Mouse (Mus musculus) liver, embryonic 12.5 days (tissue): Measurements from ENCODE around the gene Cntfr. TPM values are rescaled to one million over a fixed set of nuclear protein-coding genes. Genes with fewer than 3 reads are reported as not detected.
"Not testable (repeated sequence)": the region's sequence is repeated elsewhere in the genome, so short reads cannot be mapped to it uniquely, and the experiment has no call there.

Source experiments
- ATAC-seq: fragments of 200-750 bp; cut with Nextera tagmentation; 2 replicates; pipeline ENCODE4 v1.8.0; 2017; ENCODE audit warnings: moderate number of reproducible peaks, mild to moderate bottlenecking, moderate library complexity
- H3K27ac ChIP-seq: fragments of 300-500 bp; sonication (generic); 2 replicates; pipeline ENCODE4 v1.5.1; 2016; ENCODE audit warnings: mild to moderate bottlenecking
- H3K27me3 ChIP-seq: fragments of 300-500 bp; sonication (generic); replicated peaks from 2 replicates; pipeline ENCODE4 v1.6.1; 2016; ENCODE audit warnings: mild to moderate bottlenecking, moderate library complexity
- H3K36me3 ChIP-seq: fragments of 300-500 bp; sonication (generic); 2 replicates; pipeline ENCODE4 v1.6.1; 2016; ENCODE audit warnings: mild to moderate bottlenecking, moderate library complexity
- H3K4me1 ChIP-seq: fragments of 300-500 bp; sonication (generic); 2 replicates; pipeline ENCODE4 v1.6.1; 2016
- H3K4me2 ChIP-seq: fragments of 300-500 bp; sonication (generic); 2 replicates; pipeline ENCODE4 v1.6.1; 2016; ENCODE audit warnings: mild to moderate bottlenecking, moderate library complexity
- H3K4me3 ChIP-seq: fragments of 300-500 bp; sonication (generic); 2 replicates; pipeline ENCODE4 v1.5.1; 2016; ENCODE audit warnings: mild to moderate bottlenecking, moderate library complexity
- H3K9ac ChIP-seq: fragments of 300-500 bp; sonication (generic); 2 replicates; pipeline ENCODE4 v1.6.1; 2016; ENCODE audit warnings: mild to moderate bottlenecking, moderate library complexity
- H3K9me3 ChIP-seq: fragments of 300-500 bp; sonication (generic); replicated peaks from 2 replicates; pipeline ENCODE4 v1.6.1; 2016; ENCODE audit warnings: mild to moderate bottlenecking, moderate library complexity
- WGBS: fragments of 180-500 bp; shearing (Covaris S2); methylation state at CpG from one replicate; pipeline ENCODE4 v1.1.7; 2016; ENCODE audit not compliant: insufficient replicate concordance; 5-methylcytosine and 5-hydroxymethylcytosine counted together
- polyA plus RNA-seq: library from polyadenylated mRNA; unstranded; fragments of >200 nt; fragmentation: Nextera tagmentation; extraction: Ambion mirVana; gene quantifications from 2 replicates; pipeline ENCODE4 v1.2.1, GENCODE M21; 2016

Cntfr gene
- polyA plus RNA-seq, 1 experiment from 2014 or later = 1.4 TPM

DNA sequence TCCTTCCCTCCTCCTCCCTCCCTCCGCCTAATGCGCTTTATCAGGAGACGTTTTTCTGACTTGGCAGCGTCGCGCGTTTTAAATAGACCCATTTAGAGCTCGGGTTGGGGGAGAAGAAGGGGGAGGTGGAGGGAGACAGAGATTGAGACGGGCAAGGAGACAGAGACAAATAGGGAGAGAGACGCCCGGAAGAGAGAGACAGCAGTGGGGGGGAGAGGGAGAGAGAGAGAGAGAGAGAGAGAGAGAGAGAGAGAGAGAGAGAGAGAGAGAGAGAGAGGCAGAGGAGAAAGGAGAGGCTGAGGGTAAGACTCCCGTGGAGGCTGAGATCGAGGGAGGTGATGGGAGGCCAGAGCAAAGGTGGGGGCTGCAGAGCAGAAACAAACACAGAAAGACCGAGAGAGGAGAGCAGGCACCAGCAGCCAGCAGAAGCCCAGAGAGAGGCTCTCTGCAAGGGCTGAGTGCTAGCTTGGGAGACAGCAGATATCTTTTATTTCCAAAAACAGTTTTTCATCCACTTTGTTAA, 11.9 kb downstream of the Cntfr start:
- H3K9me3 ChIP-seq, H3K4me2 ChIP-seq, H3K27ac ChIP-seq, H3K36me3 ChIP-seq, H3K9ac ChIP-seq, ATAC-seq, H3K4me1 ChIP-seq, H3K4me3 ChIP-seq: not testable (repeated sequence)
- under 1% methylated on average over 14 of the region's 14 CpGs for WGBS
- peaks cover 54% of the 10 kb centered on the region for H3K27me3 ChIP-seq

DNA sequence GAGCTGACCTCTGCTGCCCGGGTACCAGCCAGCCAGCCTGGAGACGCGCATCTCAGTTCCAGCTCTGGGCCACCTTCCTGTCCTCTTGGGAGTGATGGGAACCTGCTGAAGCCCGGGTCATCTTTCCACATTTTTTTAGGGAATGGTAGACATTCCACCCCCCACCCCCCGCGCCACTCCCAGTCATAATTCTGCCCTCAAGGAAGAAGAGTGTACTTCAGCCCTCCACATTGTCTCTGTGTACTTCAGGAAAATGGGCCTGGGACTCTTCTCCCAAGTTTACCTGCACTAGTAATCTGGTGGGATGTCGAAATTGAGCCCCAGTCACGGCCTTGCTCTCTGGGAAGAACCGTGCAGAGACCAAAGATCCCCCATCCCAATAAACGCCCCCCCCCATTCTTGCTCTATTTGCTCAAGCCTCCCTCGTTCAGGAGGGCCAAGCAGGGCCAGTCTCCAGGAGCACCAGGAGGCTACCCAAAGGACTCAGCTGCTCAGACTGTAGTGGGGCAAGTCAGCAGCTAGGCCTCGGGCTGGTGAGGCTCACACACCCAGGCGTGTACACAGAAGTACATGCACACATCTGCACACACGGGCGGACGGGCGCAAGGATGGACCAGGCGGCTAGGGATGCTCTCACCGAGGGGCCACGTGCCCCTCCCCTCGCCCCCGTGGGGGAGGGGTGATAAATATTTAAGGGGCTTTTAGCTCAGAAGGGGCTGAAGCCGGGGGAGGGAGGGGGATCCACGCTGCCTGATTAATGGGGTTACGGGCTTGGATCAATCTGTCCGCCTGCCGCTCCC, 12.6 kb downstream of the Cntfr start:
- H3K9me3 ChIP-seq, ATAC-seq, H3K27ac ChIP-seq, H3K4me3 ChIP-seq, H3K9ac ChIP-seq, H3K36me3 ChIP-seq, H3K4me1 ChIP-seq: not testable (repeated sequence)
- peaks cover 61% of the 10 kb centered on the region for H3K27me3 ChIP-seq
- 6% methylated on average over 24 of the region's 27 CpGs for WGBS
- peak overlapping the region; percentile 16; the same call in 1 of the 2 replicates for H3K4me2 ChIP-seq

DNA sequence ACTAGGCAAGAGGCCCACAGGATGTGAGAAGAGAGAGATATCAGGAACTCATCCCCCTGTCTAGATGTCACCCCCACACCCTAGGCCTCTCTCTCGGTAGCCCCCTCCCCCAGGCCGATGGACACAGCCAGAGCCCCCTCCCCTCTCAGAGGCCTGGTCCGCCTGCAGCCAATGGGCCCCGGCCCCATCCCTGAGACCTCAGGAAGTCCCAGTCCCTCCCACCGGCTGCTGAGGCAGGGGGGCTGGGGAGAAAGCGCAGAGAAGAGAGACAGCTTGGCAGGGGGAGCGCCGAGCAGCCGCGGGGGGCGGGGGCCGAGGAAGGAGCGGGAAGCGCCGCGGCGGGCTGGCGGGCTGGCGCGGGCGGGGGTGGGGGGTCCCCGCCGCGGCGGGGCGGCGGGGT, 13.6 kb downstream of the Cntfr start:
- not testable (repeated sequence) for H3K27ac ChIP-seq, H3K4me2 ChIP-seq, H3K4me1 ChIP-seq, H3K36me3 ChIP-seq, H3K4me3 ChIP-seq, ATAC-seq, H3K9me3 ChIP-seq, H3K9ac ChIP-seq
- H3K27me3 ChIP-seq = peaks cover 71% of the 10 kb centered on the region
- WGBS = 3% methylated on average over 6 of the region's 27 CpGs

DNA sequence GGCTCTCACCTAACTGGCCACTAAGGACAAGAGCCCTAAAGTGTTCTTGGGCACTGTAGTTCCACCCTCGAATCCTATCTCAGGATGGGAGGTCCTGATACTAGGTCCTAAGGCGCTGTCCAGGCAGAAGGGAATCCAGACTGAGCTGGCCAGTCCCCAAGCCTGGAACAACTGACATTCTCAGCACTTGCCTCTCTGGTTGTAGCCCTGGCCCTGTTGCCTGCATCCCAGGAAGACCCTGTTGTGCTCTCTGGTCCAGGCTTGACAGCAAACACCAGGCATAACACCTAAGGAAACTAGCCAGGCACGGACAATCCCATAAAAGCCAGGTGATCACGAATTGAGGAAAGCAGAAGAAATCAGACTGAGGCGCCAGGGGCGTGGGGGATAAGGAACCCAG, 14.1 kb downstream of the Cntfr start:
- Histone ChIP-seq H3K4me3 (no peak overlapping the region), H3K9ac (no peak overlapping the region), H3K27me3 (peaks cover 74% of the 10 kb centered on the region), H3K4me1 (peaks cover 3% of the 10 kb centered on the region; the same call in 1 of the 2 replicates), H3K4me2 (no peak overlapping the region), H3K9me3 (no peaks in the 10 kb centered on the region), H3K27ac (no peak overlapping the region), H3K36me3 (no peaks in the 10 kb centered on the region)
- WGBS = 12% methylated on average over 6 of the region's 6 CpGs
- ATAC-seq = no peak

DNA sequence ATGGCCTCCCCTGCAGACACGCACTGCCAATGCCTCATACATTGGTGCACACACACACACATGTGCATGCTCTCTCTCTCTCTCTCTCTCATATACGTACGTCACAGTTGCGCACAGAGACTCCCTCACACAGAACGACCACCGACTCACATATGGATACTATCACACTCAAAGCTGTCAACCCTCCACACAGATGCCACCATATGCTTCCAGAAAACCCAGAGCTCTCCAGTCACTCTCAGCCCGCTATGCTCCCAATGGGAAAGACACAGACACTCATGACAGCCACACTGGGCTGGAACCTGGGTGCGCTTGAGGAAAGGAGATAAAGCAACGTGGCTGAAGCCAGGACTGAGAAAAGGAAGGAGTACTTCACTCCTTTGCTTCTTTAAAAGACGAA, 14.9 kb downstream of the Cntfr start:
- Histone ChIP-seq H3K36me3 (no peaks in the 10 kb centered on the region), H3K27me3 (peaks cover 83% of the 10 kb centered on the region), H3K27ac (no peak overlapping the region), H3K4me3 (no peak overlapping the region), H3K9me3 (no peaks in the 10 kb centered on the region), H3K9ac (no peak overlapping the region), H3K4me1 (peaks cover 3% of the 10 kb centered on the region; the same call in 1 of the 2 replicates), H3K4me2 (no peak overlapping the region)
- ATAC-seq = no peak
- 70% methylated on average over 10 of the region's 10 CpGs for whole genome bisulfite sequencing

DNA sequence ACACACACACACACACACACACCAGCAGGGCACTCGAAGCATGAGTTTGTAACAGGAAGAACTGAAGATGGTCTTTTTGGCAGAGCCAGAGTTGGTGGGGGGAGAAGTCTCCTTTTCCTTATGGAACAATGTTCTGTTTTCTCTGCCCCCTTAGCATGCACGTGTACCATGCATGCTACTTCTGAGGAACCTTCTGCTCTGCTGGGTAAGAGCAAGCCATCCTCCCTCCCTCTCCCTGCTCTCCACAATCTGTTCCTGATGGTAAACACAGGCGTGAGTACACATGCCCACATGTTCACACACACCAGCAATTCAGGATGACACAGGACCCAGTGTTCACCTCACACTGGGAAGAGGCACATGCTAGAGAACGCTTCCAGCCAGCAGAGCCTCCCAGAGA, 15.7 kb downstream of the Cntfr start:
- ATAC-seq = no peak
- Histone ChIP-seq H3K4me3 (no peak overlapping the region), H3K9ac (no peak overlapping the region), H3K27ac (no peak overlapping the region), H3K27me3 (peaks cover 85% of the 10 kb centered on the region), H3K4me1 (peaks cover 7% of the 10 kb centered on the region; the same call in 1 of the 2 replicates), H3K4me2 (no peak overlapping the region), H3K36me3 (no peaks in the 10 kb centered on the region), H3K9me3 (no peaks in the 10 kb centered on the region)
- 44% methylated on average over 4 of the region's 4 CpGs for WGBS

DNA sequence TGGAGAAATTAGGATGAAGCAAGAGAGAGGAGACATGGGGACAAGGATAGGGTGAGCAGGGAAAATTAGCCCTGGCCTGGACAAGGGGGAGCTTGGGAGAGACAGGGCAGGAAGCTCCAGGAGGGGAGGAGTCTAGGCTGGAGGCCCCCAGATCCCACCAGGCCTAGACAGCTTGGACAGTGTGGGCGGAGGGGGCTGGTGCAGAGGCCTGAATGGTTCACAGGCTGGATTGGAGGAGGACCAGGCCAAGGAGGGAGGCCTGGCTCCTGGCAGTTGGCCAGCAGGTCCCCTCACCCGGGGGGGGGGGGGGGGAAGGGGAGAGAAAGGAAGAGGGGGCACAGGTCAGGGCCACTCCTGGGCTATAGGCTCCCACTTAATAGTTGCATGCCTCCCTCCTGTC, 17.6 kb downstream of the Cntfr start:
- H3K9ac ChIP-seq = no peak overlapping the region
- 0 out of 2 replicates have a peak, but pooled peaks have one; percentile 33 for ATAC-seq
- H3K4me2 ChIP-seq = no peak overlapping the region
- H3K36me3 ChIP-seq = no peaks in the 10 kb centered on the region
- peaks cover 89% of the 10 kb centered on the region for H3K27me3 ChIP-seq
- peaks cover 8% of the 10 kb centered on the region; the same call in 1 of the 2 replicates for H3K4me1 ChIP-seq
- no peak overlapping the region for H3K4me3 ChIP-seq
- no peaks in the 10 kb centered on the region for H3K9me3 ChIP-seq
- H3K27ac ChIP-seq = no peak overlapping the region
- 56% methylated on average over 1 of the region's 2 CpGs for WGBS

DNA sequence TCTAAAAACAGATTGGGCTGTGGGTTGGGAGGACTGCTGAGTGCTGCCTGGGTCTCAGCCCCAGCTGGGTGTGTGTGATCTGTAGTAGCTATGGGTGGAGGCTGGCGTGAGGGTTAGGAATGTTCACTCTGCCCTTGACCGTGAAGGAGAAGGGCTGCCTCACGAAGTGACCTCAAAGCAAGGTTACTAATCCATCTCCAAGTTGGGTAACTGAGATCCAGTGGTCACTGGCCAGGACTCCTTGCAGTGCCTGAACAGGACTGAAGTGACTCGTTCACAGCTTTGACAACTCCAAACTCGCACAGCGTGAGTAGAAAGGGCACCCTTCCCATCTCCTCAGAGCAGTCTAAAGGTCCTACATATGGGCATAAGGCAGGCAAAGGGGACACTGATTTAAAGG, 18.0 kb downstream of the Cntfr start:
- Histone ChIP-seq H3K9me3 (no peaks in the 10 kb centered on the region), H3K4me2 (no peak overlapping the region), H3K4me1 (peaks cover 8% of the 10 kb centered on the region; the same call in 1 of the 2 replicates), H3K9ac (no peak overlapping the region), H3K27me3 (peaks cover 89% of the 10 kb centered on the region), H3K4me3 (no peak overlapping the region), H3K27ac (no peak overlapping the region), H3K36me3 (no peaks in the 10 kb centered on the region)
- no peak for ATAC-seq
- WGBS = 40% methylated on average over 6 of the region's 6 CpGs

DNA sequence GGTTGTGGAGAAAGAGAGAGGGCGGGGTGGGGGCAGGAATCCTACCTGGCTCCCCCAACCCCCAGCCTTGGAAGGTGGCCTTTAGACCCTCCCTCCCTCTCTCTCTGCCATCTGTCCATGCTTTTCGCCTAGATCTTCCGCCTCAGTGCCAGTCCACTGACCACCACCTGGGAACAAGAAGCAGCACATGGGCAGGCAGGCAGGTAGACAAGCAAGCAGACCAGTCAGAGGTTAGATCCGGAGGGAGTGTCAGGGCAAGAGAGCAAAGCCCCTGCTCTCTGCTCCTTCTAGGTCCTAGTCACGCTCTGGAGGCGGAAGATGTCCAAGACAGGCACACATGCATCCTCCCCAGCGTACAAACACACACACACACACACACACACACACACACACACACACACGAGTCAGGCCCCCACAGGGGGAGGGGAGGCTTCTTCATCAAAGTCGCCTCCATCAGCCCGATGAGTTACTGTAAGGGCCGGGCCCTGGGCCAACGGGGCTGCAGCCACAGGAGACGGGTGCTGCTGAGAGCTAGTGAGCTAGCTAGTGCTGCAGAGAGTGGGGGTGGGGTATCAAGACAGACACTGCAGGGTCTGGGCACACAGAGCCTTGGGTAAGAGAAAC, 19.8 kb downstream of the Cntfr start:
- H3K4me2 ChIP-seq = no peak overlapping the region
- no peaks in the 10 kb centered on the region for H3K9me3 ChIP-seq
- no peak overlapping the region for H3K27ac ChIP-seq
- WGBS = 43% methylated on average over 13 of the region's 13 CpGs
- H3K9ac ChIP-seq = no peak overlapping the region
- no peak overlapping the region for H3K4me3 ChIP-seq
- no peak for ATAC-seq
- H3K27me3 ChIP-seq = peaks cover 92% of the 10 kb centered on the region
- peaks cover 8% of the 10 kb centered on the region; the same call in 1 of the 2 replicates for H3K4me1 ChIP-seq
- no peaks in the 10 kb centered on the region for H3K36me3 ChIP-seq

DNA sequence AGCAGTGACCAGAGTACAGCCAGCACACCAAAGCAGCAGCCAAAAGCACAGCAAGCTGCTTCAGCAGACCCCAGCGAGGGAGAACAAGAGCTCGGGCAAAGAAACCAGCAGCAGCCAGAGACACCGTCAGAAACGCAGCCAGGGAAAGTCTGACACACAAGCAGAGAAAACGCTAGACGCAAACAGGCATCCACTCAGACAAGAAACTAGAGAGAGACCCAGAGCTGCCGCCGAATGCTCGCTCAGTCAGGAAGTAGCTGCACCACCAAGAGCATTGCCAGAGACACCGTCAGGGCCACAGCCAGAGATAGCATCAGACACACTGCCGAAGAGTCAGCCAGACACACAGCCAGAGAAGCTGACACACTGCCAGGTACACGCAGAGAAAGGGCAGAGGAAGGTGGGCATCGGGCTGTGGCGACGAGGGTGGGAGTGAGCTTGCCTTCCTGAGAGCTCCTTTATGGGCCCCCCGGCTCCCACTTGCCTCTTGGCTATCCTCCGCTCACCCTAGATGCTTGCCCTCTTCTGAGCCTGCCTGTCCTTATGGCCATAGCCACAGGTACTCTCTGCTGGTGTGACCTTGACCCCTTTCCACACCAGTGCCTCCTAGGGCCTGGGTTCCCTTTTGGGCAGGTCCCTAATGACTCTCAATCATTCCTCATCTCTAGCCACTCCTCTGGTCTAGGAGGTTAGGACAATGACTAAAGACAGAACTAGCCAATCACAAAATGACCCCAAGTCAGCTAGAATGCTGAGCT, 20.5 kb downstream of the Cntfr start:
- peaks cover 94% of the 10 kb centered on the region for H3K27me3 ChIP-seq
- H3K27ac ChIP-seq = no peak overlapping the region
- WGBS = 36% methylated on average over 17 of the region's 17 CpGs

DNA sequence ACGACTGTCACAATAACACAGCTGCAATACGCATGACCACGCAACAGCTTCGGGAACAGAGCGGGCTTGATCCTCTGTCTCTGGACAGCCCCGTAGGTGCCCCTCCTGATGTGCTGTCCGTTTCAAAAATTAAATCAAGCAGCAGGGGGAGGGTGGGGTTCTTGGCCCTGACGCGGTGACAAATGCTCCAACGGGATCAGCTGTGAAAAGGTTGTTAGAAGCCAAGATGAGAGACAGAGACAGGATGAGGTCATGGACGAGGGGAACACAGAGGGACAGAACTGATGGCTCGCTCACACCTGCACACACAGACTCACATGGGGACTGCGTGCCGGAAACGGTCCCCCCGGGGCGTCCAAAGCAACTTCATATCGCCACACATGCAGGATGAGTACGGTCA, 23.7 kb downstream of the Cntfr start:
- Histone ChIP-seq H3K9me3 (no peaks in the 10 kb centered on the region), H3K36me3 (no peaks in the 10 kb centered on the region), H3K27ac (no peak overlapping the region), H3K27me3 (peaks cover 76% of the 10 kb centered on the region), H3K9ac (no peak overlapping the region), H3K4me2 (no peak overlapping the region), H3K4me3 (no peak overlapping the region), H3K4me1 (0 out of 2 replicates have a peak, but pooled peaks cover 12% of the 10 kb centered on the region)
- ATAC-seq = no peak
- WGBS = 59% methylated on average over 19 of the region's 19 CpGs

More for the DNA sequence above, 20.5 kb downstream of the Cntfr start:
- no peak overlapping the region for H3K4me2 ChIP-seq
- no peaks in the 10 kb centered on the region for H3K9me3 ChIP-seq
- ATAC-seq = no peak
- H3K4me1 ChIP-seq = peaks cover 14% of the 10 kb centered on the region; the same call in 1 of the 2 replicates
- no peak overlapping the region for H3K4me3 ChIP-seq
- H3K36me3 ChIP-seq = no peaks in the 10 kb centered on the region
- H3K9ac ChIP-seq = no peak overlapping the region
